Mouse (Mus musculus) thymus, adult 2 months (tissue): Measurements from ENCODE around the gene Zfp687.

Source experiments
- CTCF ChIP-seq: fragments of 200-500 bp; IDR thresholded peaks from 2 replicates; pipeline ENCODE4 v1.5.1; 2012; ENCODE audit warnings: mild to moderate bottlenecking, control low read depth, low read length, moderate library complexity, borderline replicate concordance; ENCODE audit not compliant: control insufficient read depth, poor library complexity, insufficient read depth; ENCODE audit errors: extremely low read depth
- POLR2A ChIP-seq: fragments of 200-500 bp; IDR thresholded peaks from 2 replicates; pipeline ENCODE4 v1.6.1; 2012; ENCODE audit warnings: mild to moderate bottlenecking, low read length, control low read depth, moderate library complexity; ENCODE audit not compliant: control insufficient read depth, poor library complexity, insufficient read depth; ENCODE audit errors: extremely low read depth

DNA sequence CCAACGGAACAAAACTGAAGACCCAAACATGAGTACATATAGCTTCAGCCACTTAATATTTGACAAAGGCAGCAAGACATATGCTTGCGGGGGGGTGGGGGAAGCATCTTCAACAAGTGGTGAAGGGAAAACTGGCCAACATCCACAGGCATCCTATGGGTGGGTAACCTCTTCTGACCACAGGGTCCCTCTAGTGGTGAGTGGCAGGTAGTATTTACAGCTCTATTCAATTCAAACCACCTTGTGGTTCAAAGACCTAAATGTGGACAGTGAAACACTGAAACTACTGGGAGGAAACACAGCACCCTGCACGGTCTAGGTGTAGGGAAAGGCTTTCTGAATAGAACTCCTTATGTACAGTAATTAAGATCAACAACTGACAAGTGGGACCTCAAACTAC lies 38.5 kb upstream of the Zfp687 start:
- no peak for TF ChIP-seq POLR2A
- TF ChIP-seq CTCF, result no peak
